Mouse (Mus musculus) spleen, adult 2 months (tissue): Measurements from ENCODE around the gene Tubgcp2. TPM values are rescaled to one million over a fixed set of nuclear protein-coding genes. Genes with fewer than 3 reads are reported as not detected.
A peak's percentile ranks its signal among the peaks of the same experiment; 100 is the strongest.

Experiments used
- DNase-seq, 2 experiments: peaks; one replicate each; pipeline versions ENCODE4 v3.0.0 to v3.0.0-alpha.2; 2012 to 2021; ENCODE audit warnings: low spot score in 2 of 2, low read depth in 1 of 2
- H3K27ac ChIP-seq: fragments of 200-500 bp; 2 replicates; pipeline ENCODE4 v1.5.1; 2012; ENCODE audit warnings: low read length, inconsistent platforms; ENCODE audit not compliant: insufficient read depth
- H3K27me3 ChIP-seq: fragments of 200-500 bp; 2 replicates; pipeline ENCODE4 v1.6.1; 2012; ENCODE audit warnings: mild to moderate bottlenecking, moderate library complexity, low read length, inconsistent platforms; ENCODE audit not compliant: control insufficient read depth, insufficient read depth
- H3K36me3 ChIP-seq: fragments of 200-500 bp; 2 replicates; pipeline ENCODE4 v1.6.1; 2012; ENCODE audit warnings: mild to moderate bottlenecking, low read length, inconsistent platforms; ENCODE audit not compliant: control insufficient read depth, insufficient read depth
- H3K4me1 ChIP-seq: fragments of 200-500 bp; 2 replicates; pipeline ENCODE4 v1.6.1; 2011; ENCODE audit warnings: inconsistent platforms; ENCODE audit not compliant: control insufficient read depth, insufficient read depth, insufficient read length
- H3K4me3 ChIP-seq: fragments of 200-500 bp; 2 replicates; pipeline ENCODE4 v1.5.1; 2011; ENCODE audit warnings: mild to moderate bottlenecking, inconsistent platforms; ENCODE audit not compliant: insufficient read depth, insufficient read length; ENCODE audit errors: extremely low read depth
- CTCF ChIP-seq: fragments of 200-500 bp; IDR thresholded peaks from 2 replicates; pipeline ENCODE4 v1.5.1; 2011; ENCODE audit warnings: mild to moderate bottlenecking, inconsistent platforms; ENCODE audit not compliant: insufficient read depth, insufficient read length, insufficient replicate concordance; ENCODE audit errors: extremely low read depth
- POLR2A ChIP-seq: fragments of 200-500 bp; IDR thresholded peaks from 2 replicates; pipeline ENCODE4 v1.6.1; 2011; ENCODE audit warnings: low read depth, low read length, inconsistent platforms
- WGBS: fragments of 180-500 bp; shearing (Covaris S2); methylation state at CpG from one replicate; pipeline ENCODE4 v1.1.7; 2018; 5-methylcytosine and 5-hydroxymethylcytosine counted together
- polyA plus RNA-seq: library from polyadenylated mRNA; depleted of rRNA; stranded (reverse); fragments of >200 nt; gene quantifications from 2 replicates; pipeline ENCODE4 v1.2.3, GENCODE M21; 2012

Tubgcp2 gene
- polyA plus RNA-seq, 1 experiment, result 16.3 TPM

DNA sequence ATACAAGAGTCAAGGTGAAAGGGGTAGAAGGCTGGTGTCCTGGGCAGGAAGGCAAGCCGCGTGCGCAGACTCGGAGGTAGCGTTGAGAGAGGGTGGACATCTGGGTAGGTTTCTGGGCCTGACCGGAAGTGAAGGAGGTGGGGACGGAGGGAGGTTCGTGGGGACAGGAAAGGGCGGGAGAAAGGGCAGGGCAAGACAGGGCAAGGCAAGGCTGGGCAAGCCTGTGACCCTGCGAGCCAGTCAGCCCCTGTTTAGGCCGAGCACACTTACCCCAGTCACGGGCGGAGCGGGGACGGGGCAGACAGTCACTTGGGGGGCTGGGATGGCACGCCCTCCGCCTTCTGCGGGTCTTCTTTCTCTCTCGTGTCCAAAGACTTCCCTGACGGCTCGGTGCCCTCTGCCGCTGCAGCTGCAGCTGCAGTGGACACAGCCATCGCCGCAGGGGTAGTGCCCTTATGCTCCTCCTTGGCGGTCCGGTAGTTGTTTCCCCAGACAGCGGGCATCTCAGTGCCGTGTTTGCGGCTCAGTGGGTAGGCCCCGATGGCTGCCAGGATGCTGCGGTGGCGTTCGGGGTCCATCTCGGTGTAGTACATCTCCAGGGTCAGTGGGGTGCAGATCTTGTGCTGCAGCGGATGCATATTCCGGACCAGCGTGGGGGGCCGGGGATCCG, 33.7 kb upstream of the Tubgcp2 start:
- Histone ChIP-seq H3K27ac (no peak overlapping the region), H3K4me1 (no peaks in the 10 kb centered on the region), H3K4me3 (no peak overlapping the region; the same call in 1 of the 2 replicates), H3K27me3 (peaks cover 2% of the 10 kb centered on the region; the same call in 1 of the 2 replicates), H3K36me3 (no peaks in the 10 kb centered on the region)
- WGBS, result 47% methylated on average over 39 of the region's 39 CpGs
- no peak for TF ChIP-seq CTCF
- no peak for TF ChIP-seq POLR2A
- no peak for DNase-seq

DNA sequence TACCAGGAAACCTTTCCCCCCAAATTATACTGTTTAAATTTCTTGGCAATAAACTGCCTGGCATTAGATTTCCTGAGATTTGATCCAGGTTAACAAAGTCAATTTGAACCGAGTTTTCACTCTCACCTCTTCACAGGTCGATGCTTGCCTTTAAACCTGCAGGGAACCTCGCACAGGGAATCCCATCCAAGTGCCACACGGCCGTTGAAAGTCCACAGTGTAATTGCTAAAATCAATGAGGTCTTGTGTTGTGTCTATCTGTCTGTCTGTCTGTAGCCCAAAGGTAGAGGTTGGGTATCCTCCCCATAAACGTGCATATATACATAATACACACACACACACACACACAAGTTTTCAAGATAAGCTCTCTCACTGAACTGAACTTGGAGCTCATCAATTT, 30.9 kb upstream of the Tubgcp2 start:
- no peak for DNase-seq
- TF ChIP-seq CTCF, result no peak
- no peak for TF ChIP-seq POLR2A

DNA sequence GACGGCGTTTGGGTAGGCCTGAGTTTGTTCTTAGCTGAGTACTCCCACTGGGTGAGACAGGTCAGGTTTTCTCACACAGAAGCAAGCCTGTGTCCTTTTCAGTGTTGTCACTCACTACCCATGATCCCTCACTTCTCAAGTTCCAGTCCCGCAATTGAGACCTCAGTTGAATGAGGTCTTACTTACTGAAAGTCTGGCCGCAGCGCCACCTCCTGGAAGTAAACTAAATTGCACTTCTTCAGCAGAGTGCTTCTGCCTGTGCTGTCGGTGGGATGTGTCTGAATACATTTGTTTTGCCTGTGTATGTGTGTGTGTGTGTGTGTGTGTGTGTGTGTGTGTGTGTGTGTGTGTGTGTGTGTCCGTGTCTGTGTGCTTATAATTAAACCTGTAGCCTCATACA, 26.6 kb upstream of the Tubgcp2 start:
- WGBS, result 20% methylated on average over 7 of the region's 7 CpGs

More for the DNA sequence above, 30.9 kb upstream of the Tubgcp2 start:
- WGBS, result 70% methylated on average over 6 of the region's 6 CpGs
- no peaks in the 10 kb centered on the region for H3K4me1 ChIP-seq
- H3K27ac ChIP-seq, result no peak overlapping the region
- no peaks in the 10 kb centered on the region for H3K36me3 ChIP-seq
- no peak overlapping the region for H3K4me3 ChIP-seq
- peaks cover 2% of the 10 kb centered on the region; the same call in 1 of the 2 replicates for H3K27me3 ChIP-seq

DNA sequence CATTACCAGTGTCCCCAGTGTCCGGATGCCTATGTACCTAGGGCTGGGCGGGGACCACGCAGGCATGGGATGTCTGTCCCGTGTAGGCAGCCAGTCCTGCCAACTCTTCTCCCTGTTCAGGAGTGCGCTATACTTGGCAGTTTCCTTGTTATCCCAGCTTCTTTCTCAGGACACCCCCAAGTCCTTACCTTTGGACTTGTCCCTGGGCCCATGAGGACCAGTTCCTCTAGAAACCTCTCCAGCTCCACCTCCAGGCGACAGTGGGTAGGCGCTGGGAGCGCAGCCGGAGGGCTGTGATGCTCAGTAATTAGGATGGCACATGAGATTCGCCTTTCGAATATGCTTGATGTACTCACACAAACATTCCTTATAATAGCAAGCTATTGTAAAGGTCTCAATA, 25.8 kb upstream of the Tubgcp2 start:
- TF ChIP-seq CTCF (no peak), POLR2A (no peak)
- no peaks in the 10 kb centered on the region for H3K36me3 ChIP-seq
- H3K4me1 ChIP-seq, result no peaks in the 10 kb centered on the region; the same call in none of the 2 replicates
- H3K27me3 ChIP-seq, result peaks cover 16% of the 10 kb centered on the region
- no peak for DNase-seq
- WGBS, result 31% methylated on average over 11 of the region's 11 CpGs
- H3K27ac ChIP-seq, result no peak overlapping the region
- H3K4me3 ChIP-seq, result no peak overlapping the region

More for the DNA sequence above, 26.6 kb upstream of the Tubgcp2 start:
- Histone ChIP-seq H3K4me3 (no peak overlapping the region), H3K36me3 (no peaks in the 10 kb centered on the region), H3K27me3 (peaks cover 13% of the 10 kb centered on the region), H3K4me1 (no peaks in the 10 kb centered on the region; the same call in none of the 2 replicates), H3K27ac (no peak overlapping the region)
- peak; percentile 27 to 48 for DNase-seq
- TF ChIP-seq POLR2A (no peak), CTCF (peak; percentile 59; the same call in 1 of the 2 replicates)

DNA sequence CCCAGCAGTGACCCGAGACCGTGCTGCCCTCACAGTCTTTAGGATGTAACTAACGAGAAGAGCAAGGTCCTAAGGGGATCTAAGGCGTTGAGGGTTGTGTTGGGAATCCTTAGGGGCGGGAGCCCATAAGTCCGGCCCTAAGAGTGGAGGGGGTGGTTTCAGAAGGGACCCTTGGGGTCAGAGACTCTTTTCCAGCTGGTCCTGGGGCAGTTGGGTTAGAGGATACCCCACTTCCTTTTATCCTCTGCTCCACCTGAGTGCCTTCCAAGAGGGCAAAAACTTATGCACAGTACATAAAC, 25.3 kb upstream of the Tubgcp2 start:
- no peak for DNase-seq
- peaks cover 16% of the 10 kb centered on the region for H3K27me3 ChIP-seq
- no peak overlapping the region for H3K4me3 ChIP-seq
- no peaks in the 10 kb centered on the region for H3K36me3 ChIP-seq
- H3K27ac ChIP-seq, result no peak overlapping the region
- H3K4me1 ChIP-seq, result no peaks in the 10 kb centered on the region; the same call in none of the 2 replicates
- 6% methylated on average over 6 of the region's 6 CpGs for WGBS
- no peak for TF ChIP-seq POLR2A
- TF ChIP-seq CTCF, result no peak

DNA sequence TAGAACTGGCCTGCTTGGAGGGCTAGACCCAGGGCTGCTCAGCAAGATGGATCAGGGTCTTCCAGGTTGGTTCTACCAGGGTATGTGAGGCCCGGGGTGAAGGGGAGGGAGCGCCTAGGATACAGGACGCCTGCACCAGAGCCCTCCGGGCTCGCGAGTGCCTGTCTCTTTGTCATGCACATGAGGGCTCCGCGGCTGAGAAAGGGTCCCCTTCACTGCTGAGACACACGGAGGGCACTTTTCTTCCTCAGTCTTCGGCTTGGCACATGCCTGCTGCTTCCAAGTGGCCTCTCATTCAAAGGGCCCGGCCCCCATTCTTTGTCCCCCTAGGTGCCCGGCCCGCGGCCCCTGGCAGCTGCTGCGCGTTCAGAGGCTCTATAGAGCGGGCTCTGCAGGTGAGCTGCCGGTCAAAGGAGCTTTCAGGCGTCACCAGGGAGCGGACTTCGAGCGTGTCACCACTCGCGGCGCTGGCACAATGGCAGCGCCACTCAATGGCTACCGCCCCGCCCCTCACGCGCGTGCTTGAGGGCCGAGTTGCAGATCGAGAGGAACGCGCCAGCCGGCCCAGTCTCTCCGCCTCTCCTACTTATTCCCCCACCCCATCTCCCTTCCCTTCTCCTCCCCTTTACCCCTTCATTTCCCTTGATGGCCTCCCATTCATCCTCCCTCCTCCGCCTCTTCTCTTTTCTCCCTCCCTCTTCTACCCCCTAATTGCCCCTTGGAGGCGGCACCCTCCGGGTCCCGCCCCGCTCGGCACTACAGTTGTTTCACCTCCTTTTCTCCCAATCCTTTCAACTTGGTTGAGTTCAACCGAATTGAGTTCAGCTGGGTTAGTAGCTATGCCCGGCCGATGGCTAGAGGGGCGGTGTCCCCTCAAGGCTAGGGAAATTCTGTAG, 24.7 kb upstream of the Tubgcp2 start:
- no peak for DNase-seq
- WGBS, result 5% methylated on average over 47 of the region's 47 CpGs
- Histone ChIP-seq H3K4me1 (no peaks in the 10 kb centered on the region; the same call in none of the 2 replicates), H3K36me3 (no peaks in the 10 kb centered on the region), H3K4me3 (no peak overlapping the region), H3K27me3 (peaks cover 16% of the 10 kb centered on the region), H3K27ac (no peak overlapping the region)
- no peak for TF ChIP-seq CTCF
- TF ChIP-seq POLR2A, result no peak
